Mouse (Mus musculus) left cerebral cortex, postnatal 4 days (tissue): ENCODE measurements around the gene Synpr. TPM values are rescaled to one million over a fixed set of nuclear protein-coding genes. Genes with fewer than 3 reads are reported as not detected.

Experiments used
- DNase-seq: peaks from one replicate; pipeline ENCODE4 v3.0.0-alpha.2; 2022
- intact Hi-C: fragments of 180-260 bp; cut with DNase I; formaldehyde crosslinking; loops from one replicate; pipeline ENCODE4 v1.15.1; 2025
- total RNA-seq, 2 experiments: library from RNA; stranded (reverse); gene quantifications; 2 replicates each; pipeline ENCODE4 v1.2.3; 2021

Gene Synpr
- total RNA-seq, 2 experiments from 2014 or later: 56.7 to 59.8 TPM

DNA sequence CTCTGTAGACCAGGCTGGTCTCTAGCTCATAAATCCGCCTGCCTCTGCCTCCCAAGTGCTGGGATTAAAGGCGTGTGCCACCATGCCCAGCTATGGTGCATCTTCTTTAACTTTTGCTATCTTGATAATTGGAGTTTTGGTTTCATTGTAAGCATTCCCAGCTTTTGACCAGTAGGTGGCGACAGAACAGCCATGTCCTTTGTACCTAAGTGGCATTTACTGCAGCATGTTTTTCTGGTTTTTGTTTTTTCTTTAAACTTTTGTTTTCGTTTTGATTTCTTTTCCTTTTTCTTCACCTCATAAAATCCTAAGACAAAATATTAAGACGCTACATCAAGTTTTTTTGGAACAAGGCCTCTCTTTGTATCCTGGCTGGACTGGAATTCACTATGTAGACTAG is 69.6 kb downstream of the Synpr start:
- peak; percentile 16 for DNase-seq
- intact Hi-C loops: loop anchor here (2.0 kb wide), 1 partner anchor 459 kb away; no protein-coding TSS in a partner anchor

DNA sequence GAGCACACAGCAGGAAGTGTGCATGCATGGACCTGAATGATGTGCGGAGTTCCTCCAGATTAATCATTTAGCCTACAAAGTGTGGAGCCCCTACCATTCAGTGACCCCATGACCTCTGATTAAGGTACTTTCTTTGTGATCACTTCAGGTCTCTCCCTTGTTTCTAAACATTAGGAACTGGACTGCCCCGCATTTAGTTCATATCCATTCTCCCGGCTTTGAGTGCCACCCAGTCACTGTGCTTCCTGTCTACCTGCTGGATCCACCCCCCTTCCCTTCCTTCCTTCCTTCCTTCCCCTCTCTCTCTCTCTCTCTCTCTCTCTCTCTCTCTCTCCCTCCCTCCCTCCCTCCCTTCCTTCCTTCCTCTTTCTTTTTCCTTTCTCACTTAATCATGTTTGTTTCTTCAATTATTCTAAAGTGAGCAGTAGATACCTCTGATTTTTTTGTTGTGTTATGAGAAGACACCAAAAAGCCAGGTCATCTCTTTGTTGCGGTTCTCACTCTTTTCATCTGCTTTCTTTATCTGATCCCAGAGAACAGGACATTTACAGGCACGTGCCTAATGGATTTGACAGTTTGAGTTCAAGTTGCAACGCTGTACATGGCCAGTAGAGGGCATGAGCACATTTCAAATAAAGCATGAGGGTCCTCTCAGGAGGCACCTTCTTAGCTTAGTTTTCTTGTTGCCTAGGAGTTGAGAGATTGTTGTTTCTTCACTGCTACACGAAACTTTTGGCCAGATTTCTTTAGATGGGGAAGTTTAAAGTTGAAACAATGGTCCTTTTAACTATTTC is 71.2 kb downstream of the Synpr start:
- intact Hi-C loops: loop anchor here (2.0 to 5.0 kb wide), 3 partner anchors 457 to 562 kb away; no protein-coding TSS in a partner anchor
- peak; percentile 61 for DNase-seq

DNA sequence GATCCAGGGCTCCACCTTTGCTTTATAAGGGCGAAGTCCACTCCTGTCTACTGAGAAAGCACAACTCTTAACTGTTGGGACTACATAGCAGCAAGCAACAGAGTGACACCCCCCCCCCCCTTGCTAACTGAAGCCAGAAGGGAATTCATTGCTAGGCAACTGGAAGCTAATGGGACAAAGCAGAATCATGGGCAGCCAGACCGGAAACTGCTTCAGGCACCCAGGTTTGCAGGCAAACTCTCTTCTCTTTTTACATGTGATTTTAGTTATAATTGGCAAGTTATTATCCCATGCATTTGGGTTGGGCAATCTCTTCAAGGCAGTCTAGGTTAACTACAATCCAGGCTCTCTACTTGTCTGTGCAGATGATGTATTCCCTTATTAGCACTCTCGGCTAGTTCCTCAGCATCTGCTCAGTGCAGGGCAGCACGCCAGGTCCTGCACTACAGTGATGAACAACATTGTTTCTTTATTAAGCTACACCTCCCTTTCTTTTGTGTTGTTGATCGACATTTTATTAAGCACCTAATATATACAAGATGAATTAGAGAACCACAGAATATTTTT is 72.6 kb downstream of the Synpr start:
- intact Hi-C loops: loop anchor here (5.0 kb wide), 2 partner anchors 545 to 560 kb away; no protein-coding TSS in a partner anchor
- DNase-seq: no peak

DNA sequence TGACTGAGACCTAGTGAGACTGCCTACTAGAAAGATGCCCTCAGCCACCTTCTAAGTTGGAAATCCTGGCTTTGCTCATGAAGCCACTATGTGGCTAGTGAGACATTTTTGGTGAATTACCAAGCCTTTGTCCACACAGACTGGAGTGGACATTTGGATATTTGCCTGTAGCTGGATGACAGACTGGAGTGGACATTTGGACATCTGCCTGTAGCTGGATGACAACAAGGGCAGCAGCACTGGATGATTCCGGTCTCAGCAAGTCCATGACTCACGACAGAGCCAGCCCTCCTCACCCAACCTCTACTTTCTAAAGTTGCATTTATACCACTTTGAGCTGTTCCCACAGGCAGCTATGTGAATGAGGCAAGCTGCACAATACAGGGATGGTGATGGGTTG is 73.5 kb downstream of the Synpr start:
- no peak for DNase-seq
- intact Hi-C loops: loop anchor here (5.0 kb wide), 2 partner anchors 544 to 559 kb away; no protein-coding TSS in a partner anchor

DNA sequence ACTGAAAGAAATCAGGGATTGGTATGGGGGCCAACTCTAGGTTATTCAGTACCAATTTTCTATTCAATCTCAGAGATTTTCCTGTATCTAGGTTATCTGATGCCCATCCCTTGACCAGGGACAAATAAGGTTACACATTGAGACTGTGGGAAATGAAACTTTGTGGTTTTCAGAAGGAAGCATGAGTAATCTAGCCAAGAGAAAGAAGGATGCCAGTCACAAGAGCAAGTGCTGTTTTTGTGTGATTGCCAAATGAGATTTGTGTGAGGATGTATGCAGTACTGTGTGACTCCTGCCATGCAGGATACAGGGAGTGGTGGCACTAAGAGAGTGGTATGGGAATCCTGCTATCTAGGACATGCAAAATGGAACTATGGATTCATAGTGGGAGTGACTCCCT is 76.6 kb downstream of the Synpr start:
- intact Hi-C loops: no loop called here
- DNase-seq: no peak

DNA sequence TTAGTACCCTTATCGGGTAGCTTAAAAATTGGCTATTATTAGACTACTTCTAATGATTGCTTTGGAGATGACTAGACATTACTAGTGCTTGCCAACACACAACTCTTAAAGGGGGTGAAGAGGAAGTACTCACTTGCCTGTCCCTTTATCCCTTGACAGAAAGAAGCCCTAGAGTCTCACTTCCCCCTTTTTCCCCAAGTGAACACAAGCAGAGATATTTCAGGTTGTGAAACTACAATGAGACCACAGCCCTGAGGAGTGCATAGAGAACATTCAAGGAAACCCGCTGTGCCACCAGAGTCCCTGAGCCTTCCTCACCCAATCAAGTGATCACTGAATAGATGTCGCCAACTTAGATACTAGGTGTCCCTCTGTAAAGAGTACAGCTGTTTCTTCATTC is 77.1 kb downstream of the Synpr start:
- DNase-seq: no peak
- intact Hi-C loops: no loop called here

DNA sequence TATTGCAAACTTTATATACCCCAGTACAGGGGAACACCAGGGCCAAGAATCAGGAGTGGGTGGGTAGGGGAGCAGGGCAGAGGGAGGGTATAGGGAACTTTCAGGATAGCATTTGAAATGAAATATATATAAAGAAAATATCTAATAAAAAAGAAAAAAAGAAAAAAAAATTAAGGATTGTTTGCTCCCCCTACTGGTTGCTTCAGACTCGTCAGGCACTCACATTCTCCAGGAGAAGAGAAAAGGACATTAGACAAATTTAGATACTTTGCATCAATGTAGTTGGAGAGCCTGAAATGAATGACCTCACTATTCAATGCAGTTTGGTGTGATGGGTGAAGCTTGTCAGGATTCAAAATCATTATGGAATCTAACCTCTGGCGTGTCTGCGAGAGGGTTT is 83.7 kb downstream of the Synpr start:
- intact Hi-C loops: no loop called here
- no peak for DNase-seq

DNA sequence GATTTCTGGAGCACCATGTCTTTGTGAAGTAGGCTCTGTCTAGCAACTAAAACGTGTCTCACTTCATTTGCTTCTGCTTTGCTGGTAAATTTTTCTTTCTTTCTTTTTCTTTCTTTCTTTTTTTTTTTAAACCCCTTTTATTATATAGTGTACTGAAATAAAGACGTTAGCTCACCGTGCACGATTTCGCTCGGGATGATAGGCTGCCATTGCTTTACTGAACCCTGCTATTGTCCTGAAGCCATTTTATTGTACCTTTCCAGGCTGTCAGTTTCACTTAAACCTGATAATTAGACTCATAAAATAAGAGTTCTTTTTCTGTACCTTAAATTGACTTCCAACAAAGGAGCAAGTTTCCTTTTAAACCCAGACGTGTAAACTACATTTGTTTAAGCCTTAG is 104.5 kb downstream of the Synpr start:
- DNase-seq: no peak
- intact Hi-C loops: no loop called here

DNA sequence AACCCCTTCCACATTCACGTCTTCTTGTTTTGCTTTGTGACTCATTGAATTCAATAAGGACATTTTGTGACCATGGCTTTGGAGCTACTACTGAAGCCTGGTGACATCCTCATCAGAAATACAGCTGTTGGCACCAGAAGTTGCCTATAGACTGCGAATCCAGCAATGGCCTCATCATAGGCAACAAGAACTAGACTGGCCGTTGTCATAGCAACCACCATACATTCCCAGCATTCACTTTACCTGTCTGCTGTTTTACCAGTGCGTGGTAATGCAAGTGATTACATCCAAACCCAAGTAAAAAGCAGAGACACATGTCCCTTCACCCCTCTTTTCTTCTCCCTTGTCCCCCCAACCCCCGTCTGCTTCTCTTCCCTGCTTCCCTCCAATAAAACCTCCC is 105.4 kb downstream of the Synpr start:
- intact Hi-C loops: no loop called here
- no peak for DNase-seq

DNA sequence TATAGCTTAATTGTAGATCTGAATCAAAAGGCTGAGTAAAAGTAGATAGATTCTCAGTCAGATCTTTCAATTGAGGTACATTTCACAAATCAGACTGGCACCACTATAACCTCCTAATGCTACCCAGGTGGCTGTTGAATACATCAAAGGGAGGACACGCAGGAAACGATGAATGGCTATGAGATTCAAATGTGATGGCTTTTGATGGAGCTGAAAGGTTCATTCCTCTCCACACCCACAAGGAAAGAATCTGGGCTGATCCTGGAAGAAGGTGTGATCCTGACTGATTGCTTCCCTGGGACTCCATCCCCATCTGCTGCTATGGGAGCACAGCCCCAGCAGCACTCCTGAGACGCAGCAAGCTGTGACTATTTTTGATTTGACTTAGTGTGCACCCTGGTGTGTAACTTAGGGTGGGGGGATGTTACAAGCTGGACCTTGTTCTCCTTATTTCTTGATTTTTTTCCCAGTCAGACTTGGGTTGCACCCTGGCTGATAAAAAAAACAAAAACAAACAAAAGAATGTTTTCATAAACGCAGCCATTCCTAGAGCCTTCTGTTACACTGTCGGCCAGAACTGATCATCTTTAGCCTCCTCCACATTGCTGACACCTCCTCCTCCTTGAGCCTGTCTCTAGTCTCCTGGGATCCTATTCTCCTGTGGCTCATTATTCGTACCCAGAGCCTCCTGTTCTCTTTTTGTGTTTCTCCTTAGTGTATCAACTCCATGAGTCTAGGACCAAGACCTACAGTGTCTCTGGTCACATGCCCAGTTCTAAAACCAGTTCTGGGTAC is 114.8 kb downstream of the Synpr start:
- DNase-seq: no peak
- intact Hi-C loops: no loop called here

DNA sequence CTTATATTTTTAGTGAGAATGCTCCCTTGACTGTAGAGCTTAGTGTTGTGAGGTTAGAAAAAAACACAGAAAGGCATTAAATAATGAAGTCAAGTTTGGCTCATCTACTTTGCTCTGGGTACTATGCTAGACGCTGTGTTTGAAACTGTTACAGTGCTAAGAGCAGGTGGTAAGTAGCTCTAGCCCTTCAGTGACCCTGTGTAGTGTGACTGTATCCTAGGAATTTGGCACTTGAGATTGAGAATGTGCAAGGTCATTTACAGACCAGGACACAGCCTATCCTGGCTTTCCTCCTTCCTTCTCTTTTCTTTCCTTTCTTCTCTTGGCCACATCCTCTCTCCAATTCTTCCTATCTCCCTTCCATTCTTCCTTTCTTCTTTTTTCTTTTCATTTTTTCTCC is 127.1 kb downstream of the Synpr start:
- intact Hi-C loops: no loop called here
- no peak for DNase-seq

DNA sequence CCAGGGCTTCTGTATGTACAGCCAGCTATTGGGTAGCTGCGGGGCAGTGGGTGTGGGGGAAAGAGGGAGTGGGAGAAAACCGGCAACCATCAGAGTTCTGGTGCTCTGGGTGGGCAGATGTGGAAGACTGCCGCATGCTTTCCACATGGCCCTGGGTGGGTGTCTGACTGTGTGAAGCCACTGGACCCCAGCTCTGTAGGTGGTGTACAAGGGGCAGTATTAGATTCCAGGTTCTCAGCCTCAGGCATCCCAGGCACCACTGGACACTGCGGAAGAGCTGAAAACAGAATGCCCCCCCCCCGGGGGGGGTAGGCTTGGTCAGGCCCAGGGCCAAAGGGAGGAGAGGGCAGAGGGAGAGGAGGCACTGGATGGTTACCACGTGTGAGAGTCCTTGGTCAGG is 156.1 kb downstream of the Synpr start:
- DNase-seq: no peak
- intact Hi-C loops: no loop called here

DNA sequence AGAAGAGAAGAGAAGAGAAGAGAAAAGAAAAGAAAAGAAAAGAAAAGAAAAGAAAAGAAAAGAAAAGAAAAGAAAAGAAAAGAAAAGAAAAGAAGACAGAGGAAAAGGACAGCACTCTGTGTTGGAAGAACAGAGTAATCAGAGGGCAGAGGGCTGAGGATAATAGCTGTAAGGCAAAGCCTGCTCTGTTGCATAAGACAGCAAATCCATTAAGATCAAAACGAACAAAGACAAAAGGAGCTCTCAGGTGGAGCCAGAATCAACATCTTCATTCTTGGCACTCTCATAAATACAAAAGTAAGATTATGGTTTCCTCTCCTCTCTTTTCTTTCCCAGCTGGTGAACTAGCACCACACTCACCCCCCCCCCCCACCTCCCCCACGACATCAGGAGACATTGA is 160.3 kb downstream of the Synpr start:
- DNase-seq: no peak
- intact Hi-C loops: no loop called here

DNA sequence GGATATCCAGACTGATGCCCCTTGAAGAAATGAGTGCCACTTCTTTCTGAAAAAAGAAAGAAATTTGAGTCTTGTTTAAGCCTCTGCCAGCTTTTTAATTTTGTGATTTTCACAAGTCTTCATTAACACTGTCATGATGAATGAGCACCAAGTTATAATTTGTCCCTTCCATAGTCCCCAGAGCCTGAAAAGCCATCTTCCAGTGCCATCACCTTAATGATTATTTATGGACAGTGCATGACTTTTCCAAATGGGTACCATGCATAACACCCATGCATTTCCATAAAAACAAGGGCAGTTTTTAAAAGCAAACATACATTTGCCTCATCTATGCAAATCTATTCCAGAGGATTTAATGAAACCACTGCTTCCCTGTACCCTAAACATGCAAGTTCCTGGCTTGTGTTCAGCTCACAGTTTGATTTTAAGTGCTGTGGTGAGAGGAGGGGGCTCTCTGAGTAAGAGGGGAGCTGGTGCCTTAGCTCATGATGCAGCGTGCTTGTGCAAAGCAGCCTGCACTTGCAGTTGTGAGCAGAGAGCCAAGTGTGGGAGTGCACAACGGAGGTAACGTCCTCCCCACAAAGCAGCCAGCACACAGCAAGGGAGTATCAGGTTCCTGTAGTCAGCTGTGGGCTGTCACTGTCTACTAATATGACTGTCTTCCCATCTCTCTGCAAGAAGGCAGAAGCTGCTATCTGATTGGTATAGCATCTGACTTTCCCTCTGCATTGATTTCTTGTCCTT is 169.1 kb downstream of the Synpr start:
- peak; percentile 10 for DNase-seq
- intact Hi-C loops: no loop called here

DNA sequence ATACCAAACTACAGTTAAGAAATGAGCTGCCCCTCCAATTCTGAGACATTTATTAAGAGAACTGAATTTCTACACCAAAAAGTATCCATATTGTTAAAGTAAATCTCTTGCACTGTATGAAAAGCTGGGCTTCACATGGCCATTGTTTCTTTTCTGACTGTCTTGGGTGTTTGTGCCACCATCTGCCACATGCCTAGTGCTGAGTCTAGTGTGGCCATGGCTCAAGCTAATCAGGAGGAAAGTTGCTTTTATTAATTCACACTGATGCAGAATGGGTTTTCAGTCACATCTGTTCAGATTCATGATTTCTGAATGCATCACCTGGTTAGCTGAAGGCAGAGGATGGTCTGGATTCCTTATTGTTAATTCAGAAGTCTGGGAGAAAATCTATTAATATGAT is 170.4 kb downstream of the Synpr start:
- intact Hi-C loops: loop anchor here (5.0 kb wide), 1 partner anchor 462 kb away; no protein-coding TSS in a partner anchor

DNA sequence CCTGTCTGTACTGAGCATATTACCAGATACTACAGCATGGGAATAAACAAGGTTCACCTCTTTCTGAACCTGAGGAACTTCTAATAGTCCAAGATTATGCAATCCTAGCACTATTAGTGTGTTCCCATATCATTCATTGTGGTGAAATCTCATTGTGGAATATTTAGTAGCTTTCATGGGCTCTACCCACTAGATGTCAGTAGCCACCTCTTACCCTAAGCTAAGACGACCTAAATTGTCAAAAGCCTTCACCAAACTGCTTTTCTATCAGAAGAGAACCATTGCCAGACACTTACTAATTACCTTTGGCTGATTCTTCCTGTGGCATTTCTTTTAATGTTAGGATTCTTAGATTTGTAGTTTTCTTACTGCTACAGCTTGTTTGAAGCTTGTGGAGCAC is 174.8 kb downstream of the Synpr start:
- DNase-seq: no peak
- intact Hi-C loops: loop anchor here (5.0 kb wide), 1 partner anchor 458 kb away; no protein-coding TSS in a partner anchor

More for the DNA sequence above, 170.4 kb downstream of the Synpr start:
- no peak for DNase-seq

DNA sequence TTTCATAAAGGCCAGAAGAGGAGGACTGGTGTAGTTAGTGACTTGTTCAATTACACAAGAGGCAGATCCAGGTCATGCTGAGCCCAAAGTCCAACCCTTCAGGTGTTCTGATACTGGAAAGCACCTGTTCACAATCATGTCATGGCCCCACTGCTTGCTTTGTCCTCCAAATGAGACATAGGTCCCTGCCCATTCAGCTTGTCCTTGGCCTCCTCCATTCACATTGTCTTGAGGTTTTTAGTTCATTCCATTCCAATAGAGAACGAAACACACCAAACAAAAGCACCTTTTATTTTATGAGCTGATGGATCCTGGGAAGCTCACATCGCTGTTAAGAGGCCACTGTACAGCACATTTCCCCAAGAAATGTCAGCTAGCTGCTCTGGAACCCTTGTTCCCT is 184.6 kb downstream of the Synpr start:
- intact Hi-C loops: no loop called here
- no peak for DNase-seq

DNA sequence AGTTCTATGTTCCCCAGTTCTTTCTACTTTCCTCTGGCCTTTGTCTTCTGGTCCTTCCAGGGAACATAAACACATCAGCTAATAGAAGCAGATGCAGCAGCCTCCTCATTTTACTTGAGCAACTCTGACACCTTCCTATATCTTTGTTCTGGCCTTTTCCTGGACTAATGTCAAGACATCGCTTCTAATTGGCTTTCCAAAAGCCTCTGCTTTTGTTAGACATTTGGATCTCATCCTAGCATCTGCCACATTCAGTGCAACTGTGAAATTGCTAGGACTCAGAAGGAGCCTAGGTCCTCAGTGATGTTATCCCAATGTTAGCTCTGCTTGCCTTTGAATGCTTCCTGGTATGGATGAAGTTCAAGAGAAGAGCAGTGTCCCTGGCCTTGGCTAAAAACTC is 193.2 kb downstream of the Synpr start:
- DNase-seq: no peak
- intact Hi-C loops: no loop called here

DNA sequence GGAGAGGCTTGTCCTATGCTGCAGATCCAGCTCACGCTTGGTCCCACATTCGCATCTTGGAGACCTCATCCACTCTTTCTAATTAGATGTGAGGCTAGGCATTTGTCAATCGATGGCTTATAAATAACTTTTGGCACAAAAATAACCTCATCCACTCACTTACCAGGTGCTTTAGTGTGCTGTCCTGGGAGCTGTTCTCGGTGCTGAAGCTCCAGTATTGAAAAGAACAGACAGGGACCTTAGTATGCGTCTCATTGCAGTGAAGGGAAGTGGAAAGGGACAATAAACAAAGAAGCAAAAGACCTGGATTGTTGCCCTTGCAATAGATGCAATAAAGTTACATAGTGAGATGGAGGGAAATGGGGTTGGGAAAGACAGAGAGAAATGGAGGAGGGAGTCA is 220.8 kb downstream of the Synpr start:
- intact Hi-C loops: no loop called here
- DNase-seq: no peak

DNA sequence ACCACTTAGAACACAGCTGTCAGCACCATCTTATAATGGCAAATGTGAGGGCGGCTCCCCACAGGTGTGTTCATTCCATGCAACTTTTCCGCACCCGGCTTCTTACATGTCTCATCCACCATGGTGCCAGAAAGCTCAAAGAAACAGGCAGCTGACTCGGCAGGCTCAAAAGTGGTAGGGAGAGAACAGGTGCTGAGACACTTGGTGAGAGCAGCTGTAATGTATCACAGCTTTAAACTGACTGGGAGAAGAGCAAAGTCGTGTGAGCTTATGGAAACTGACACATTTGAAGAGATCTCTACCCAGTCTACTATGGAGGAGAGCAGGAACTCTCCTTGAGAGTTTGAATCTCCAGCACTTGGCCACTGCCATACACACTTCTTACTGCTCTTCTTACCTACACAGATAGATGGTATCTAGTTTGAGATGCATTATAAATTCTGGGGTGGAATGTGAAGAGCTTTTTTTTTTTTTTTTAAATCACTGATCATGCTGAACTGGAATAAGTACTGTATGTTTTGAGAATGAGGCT is 234.1 kb downstream of the Synpr start:
- intact Hi-C loops: no loop called here
- DNase-seq: no peak
